Mouse (Mus musculus) intestine, embryonic 16.5 days (tissue): ENCODE data around the gene Gm5767. TPM values are rescaled to one million over a fixed set of nuclear protein-coding genes. Genes with fewer than 3 reads are reported as not detected.

Source experiments
- ATAC-seq: fragments of 200-750 bp; cut with Nextera tagmentation; 2 replicates; pipeline ENCODE4 v1.8.0; 2017; ENCODE audit warnings: moderate TSS enrichment, moderate library complexity
- H3K27ac ChIP-seq: fragments of 300-500 bp; sonication (generic); 2 replicates; pipeline ENCODE4 v1.5.1; 2014; ENCODE audit warnings: mild to moderate bottlenecking, low read length
- H3K27me3 ChIP-seq: fragments of 300-500 bp; sonication (generic); replicated peaks from 2 replicates; pipeline ENCODE4 v1.6.1; 2014; ENCODE audit warnings: low read length, control low read depth, mixed read lengths; ENCODE audit not compliant: control insufficient read depth, insufficient read depth
- H3K36me3 ChIP-seq: fragments of 300-500 bp; sonication (generic); 2 replicates; pipeline ENCODE4 v1.6.1; 2014; ENCODE audit warnings: low read length, control low read depth; ENCODE audit not compliant: control insufficient read depth, insufficient read depth
- H3K4me1 ChIP-seq: fragments of 300-500 bp; sonication (generic); 2 replicates; pipeline ENCODE4 v1.6.1; 2014; ENCODE audit warnings: low read length, control low read depth, mixed read lengths; ENCODE audit not compliant: control insufficient read depth, insufficient read depth
- H3K4me2 ChIP-seq: fragments of 300-500 bp; sonication (generic); 2 replicates; pipeline ENCODE4 v1.6.1; 2014; ENCODE audit warnings: low read depth, low read length, control low read depth
- H3K4me3 ChIP-seq: fragments of 300-500 bp; sonication (generic); 2 replicates; pipeline ENCODE4 v1.5.1; 2014; ENCODE audit warnings: mild to moderate bottlenecking, low read length
- H3K9ac ChIP-seq: fragments of 300-500 bp; sonication (generic); 2 replicates; pipeline ENCODE4 v1.6.1; 2014; ENCODE audit warnings: low read depth, low read length
- H3K9me3 ChIP-seq: fragments of 300-500 bp; sonication (generic); 2 replicates; pipeline ENCODE4 v1.6.1; 2016; ENCODE audit warnings: low read length, control low read depth; ENCODE audit not compliant: control insufficient read depth
- whole genome bisulfite sequencing: fragments of 180-500 bp; shearing (Covaris S2); extraction: QIAGEN DNeasy Blood & Tissue Kit; methylation state at CpG from one replicate; pipeline ENCODE4 v1.1.7; 2014; 5-methylcytosine and 5-hydroxymethylcytosine counted together
- polyA plus RNA-seq: library from polyadenylated mRNA; unstranded; fragments of >200 nt; fragmentation: Nextera tagmentation; extraction: Ambion mirVana; gene quantifications from 2 replicates; pipeline ENCODE4 v1.2.1, GENCODE M21; 2015

Gm5767 gene
- polyA plus RNA-seq, 1 experiment from 2014 or later = not detected

GRCm38 (mm10) chr16:8686871-8687535 is 6.4 kb downstream of the Gm5767 start:
- Histone ChIP-seq H3K27me3 (no peaks in the 10 kb centered on the region), H3K9me3 (no peaks in the 10 kb centered on the region), H3K27ac (peak overlapping the region; percentile 11), H3K4me1 (peaks cover 16% of the 10 kb centered on the region), H3K4me3 (no peak overlapping the region), H3K4me2 (no peak overlapping the region), H3K9ac (no peak overlapping the region; the same call in 1 of the 2 replicates), H3K36me3 (peaks cover 12% of the 10 kb centered on the region; the same call in 1 of the 2 replicates)
- ATAC-seq = peak; percentile 84
- WGBS = 63% methylated on average over 11 of the region's 11 CpGs

DNA sequence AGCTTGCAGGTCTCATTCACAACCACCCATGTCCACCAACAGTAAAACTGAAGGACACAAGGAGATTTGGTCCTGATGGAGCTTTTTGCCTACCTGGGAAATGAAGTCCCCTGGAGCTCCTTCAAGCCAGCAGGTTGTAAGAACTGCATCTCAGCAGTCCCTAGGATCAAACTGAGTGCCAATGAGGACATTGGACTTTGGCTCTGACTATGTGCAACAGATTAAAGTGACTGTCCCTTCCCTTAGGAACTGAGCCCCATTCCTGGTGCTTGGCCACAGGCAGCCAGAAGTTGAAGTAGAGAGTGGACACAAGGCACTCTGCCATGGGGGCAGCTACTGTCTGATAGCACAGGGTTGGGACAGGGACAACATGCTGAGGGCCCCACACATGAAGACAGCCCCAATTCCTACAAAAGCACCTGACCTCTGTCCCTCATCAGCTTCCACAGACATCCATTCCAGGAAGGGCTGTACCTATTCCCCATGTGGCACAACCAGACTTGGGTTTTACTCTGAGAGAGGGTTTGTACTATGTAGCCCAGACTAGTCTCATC is 7.1 kb downstream of the Gm5767 start:
- Histone ChIP-seq H3K4me2 (no peak overlapping the region), H3K27ac (peak overlapping the region; percentile 11), H3K36me3 (peaks cover 17% of the 10 kb centered on the region), H3K9ac (no peak overlapping the region), H3K27me3 (no peaks in the 10 kb centered on the region), H3K4me3 (no peak overlapping the region), H3K9me3 (no peaks in the 10 kb centered on the region), H3K4me1 (peaks cover 16% of the 10 kb centered on the region)
- ATAC-seq = peak; percentile 51; the same call in 1 of the 2 replicates

DNA sequence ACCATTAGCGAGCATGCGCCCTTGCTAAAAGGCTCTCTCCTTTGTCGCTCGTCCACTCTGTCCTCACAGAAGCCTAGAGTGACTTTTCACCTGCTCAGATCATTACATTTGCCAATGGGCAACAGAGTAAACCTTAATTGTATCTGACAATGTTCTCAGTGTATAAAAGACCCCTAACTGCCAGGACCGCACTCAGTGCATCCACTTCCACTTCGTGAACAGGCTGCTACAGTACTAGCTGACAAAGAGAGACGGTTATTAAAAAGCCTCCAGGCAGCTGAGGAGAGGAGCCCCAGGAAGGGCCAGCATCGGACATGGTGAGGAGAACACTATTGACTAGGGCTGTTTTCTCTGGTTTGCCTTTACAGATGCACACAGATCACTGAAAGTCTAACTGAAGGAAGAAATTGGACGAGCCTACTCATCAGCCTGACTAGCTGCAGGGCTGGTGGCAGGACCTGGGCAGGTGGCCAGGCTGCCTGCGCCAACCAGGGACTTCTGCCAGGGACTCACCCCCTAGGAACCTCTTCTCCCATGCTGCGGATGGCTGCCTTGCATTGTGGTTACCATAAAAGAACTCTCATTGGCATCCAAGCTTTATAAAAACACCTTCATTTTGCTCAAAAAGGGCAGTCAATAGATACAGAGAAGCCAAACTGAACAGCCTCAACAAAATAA is 9.5 kb downstream of the Gm5767 start:
- Histone ChIP-seq H3K4me2 (no peak overlapping the region), H3K4me1 (peaks cover 16% of the 10 kb centered on the region), H3K9me3 (no peaks in the 10 kb centered on the region), H3K27me3 (no peaks in the 10 kb centered on the region), H3K27ac (no peak overlapping the region), H3K36me3 (peaks cover 26% of the 10 kb centered on the region), H3K9ac (no peak overlapping the region), H3K4me3 (no peak overlapping the region)
- no peak for ATAC-seq
- WGBS = 88% methylated on average over 11 of the region's 11 CpGs

GRCm38 (mm10) chr16:8691206-8691605 is 10.6 kb downstream of the Gm5767 start:
- Histone ChIP-seq H3K4me1 (peaks cover 16% of the 10 kb centered on the region), H3K27me3 (no peaks in the 10 kb centered on the region), H3K27ac (no peak overlapping the region), H3K9me3 (no peaks in the 10 kb centered on the region), H3K4me3 (no peak overlapping the region), H3K36me3 (peaks cover 32% of the 10 kb centered on the region), H3K9ac (no peak overlapping the region), H3K4me2 (no peak overlapping the region)
- no peak for ATAC-seq
- WGBS = 88% methylated on average over 7 of the region's 7 CpGs

GRCm38 (mm10) chr16:8699556-8699955 is 19.0 kb downstream of the Gm5767 start:
- Histone ChIP-seq H3K27ac (no peak overlapping the region), H3K4me2 (no peak overlapping the region), H3K27me3 (no peaks in the 10 kb centered on the region), H3K9ac (no peak overlapping the region), H3K9me3 (no peaks in the 10 kb centered on the region), H3K36me3 (peaks cover 34% of the 10 kb centered on the region), H3K4me1 (no peaks in the 10 kb centered on the region), H3K4me3 (no peak overlapping the region)
- no peak for ATAC-seq
- 90% methylated on average over 8 of the region's 8 CpGs for WGBS

DNA sequence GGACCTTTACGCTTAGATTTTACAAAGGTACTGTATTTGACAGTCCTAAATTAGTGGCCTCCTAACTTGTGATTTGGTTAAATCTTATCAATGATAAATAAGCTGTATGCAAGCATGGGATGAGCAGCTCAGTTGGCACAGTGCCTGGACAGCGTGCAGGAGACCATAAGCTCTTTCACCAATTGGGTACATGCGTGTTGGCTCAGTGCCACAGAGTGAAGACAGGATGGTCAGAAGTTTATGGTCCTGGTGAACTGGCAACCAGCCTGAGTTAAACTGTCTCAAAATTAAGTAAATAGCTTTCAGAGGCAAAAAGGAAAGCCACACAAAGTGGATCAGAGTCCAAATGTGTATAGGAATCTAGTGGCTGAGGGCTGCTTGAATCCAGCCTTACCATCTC is 20.0 kb downstream of the Gm5767 start:
- ATAC-seq = no peak

DNA sequence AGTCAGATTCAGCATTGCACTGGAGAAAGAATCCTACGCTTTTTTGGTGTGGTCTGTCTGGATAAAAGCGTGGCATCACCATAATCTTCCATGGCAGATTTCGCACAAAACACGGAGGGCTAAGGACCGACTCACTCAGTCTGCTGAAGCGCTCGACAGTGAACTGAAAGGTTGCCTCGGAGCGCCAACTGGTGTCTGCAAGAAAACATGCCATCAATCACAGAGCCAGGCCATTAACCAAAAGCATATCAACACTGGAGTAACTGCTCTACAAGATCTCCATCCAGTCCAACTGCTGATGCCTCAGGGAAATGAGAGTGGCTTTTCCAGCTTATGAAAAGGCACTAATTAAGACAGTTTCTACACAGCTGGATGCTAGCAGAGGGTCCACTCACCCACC is 31.4 kb downstream of the Gm5767 start:
- H3K36me3 ChIP-seq = peaks cover 29% of the 10 kb centered on the region
- ATAC-seq = no peak
- H3K4me2 ChIP-seq = no peak overlapping the region
- no peak overlapping the region for H3K27ac ChIP-seq
- no peaks in the 10 kb centered on the region for H3K9me3 ChIP-seq
- no peak overlapping the region for H3K4me3 ChIP-seq
- no peaks in the 10 kb centered on the region for H3K27me3 ChIP-seq
- 73% methylated on average over 9 of the region's 9 CpGs for WGBS
- no peak overlapping the region for H3K9ac ChIP-seq
- peaks cover 10% of the 10 kb centered on the region for H3K4me1 ChIP-seq

More for the DNA sequence above, 20.0 kb downstream of the Gm5767 start:
- Histone ChIP-seq H3K4me2 (no peak overlapping the region), H3K9ac (no peak overlapping the region), H3K27me3 (no peaks in the 10 kb centered on the region), H3K4me1 (no peaks in the 10 kb centered on the region), H3K4me3 (no peak overlapping the region), H3K36me3 (peaks cover 29% of the 10 kb centered on the region), H3K9me3 (no peaks in the 10 kb centered on the region), H3K27ac (no peak overlapping the region)
- 80% methylated on average over 3 of the region's 3 CpGs for WGBS

DNA sequence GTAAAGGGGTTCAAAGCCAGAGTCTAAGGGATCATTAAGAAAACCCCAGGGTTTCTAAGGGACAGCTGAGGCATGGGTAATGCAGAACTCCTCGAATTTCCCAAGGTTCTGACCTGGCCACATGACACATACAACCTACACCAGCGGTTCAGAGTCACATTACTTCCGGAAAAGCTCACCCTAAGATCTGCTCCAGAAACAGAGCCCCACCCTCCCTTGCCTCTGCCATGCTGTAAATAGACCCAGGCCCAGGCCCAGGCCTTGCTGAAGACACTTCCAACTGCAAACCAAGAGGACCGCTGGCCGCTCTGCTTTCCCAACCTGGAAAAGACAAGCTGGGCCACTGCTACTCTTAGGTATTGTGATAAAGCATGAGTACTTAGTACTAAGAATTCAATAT is 34.3 kb downstream of the Gm5767 start:
- Histone ChIP-seq H3K4me1 (peaks cover 12% of the 10 kb centered on the region), H3K9me3 (no peaks in the 10 kb centered on the region), H3K4me2 (no peak overlapping the region), H3K4me3 (no peak overlapping the region), H3K27me3 (no peaks in the 10 kb centered on the region), H3K27ac (no peak overlapping the region; the same call in 1 of the 2 replicates), H3K9ac (no peak overlapping the region), H3K36me3 (peaks cover 15% of the 10 kb centered on the region)
- 88% methylated on average over 5 of the region's 5 CpGs for WGBS
- ATAC-seq = peak; percentile 20; the same call in 1 of the 2 replicates

GRCm38 (mm10) chr16:8715513-8716080 is 35.0 kb downstream of the Gm5767 start:
- peaks cover 12% of the 10 kb centered on the region for H3K4me1 ChIP-seq
- peak; percentile 45; the same call in 1 of the 2 replicates for ATAC-seq
- H3K4me3 ChIP-seq = no peak overlapping the region
- H3K9me3 ChIP-seq = no peaks in the 10 kb centered on the region
- H3K27ac ChIP-seq = no peak overlapping the region
- H3K36me3 ChIP-seq = peaks cover 15% of the 10 kb centered on the region
- H3K4me2 ChIP-seq = no peak overlapping the region
- H3K27me3 ChIP-seq = no peaks in the 10 kb centered on the region
- 65% methylated on average over 10 of the region's 10 CpGs for WGBS
- H3K9ac ChIP-seq = no peak overlapping the region
